Mouse (Mus musculus) gastrocnemius, adult 18-20 months (tissue): ENCODE results near the gene Spag4. TPM values are rescaled to one million over a fixed set of nuclear protein-coding genes. Genes with fewer than 3 reads are reported as not detected.

Experiments
- DNase-seq: peaks from one replicate; pipeline ENCODE4 v3.0.0; 2021; ENCODE audit warnings: low spot score
- long read RNA-seq, 2 experiments: library from polyadenylated mRNA; stranded (forward); transcript quantifications; one replicate each; pipeline ENCODE4 v2.0.0; 2021
- total RNA-seq, 2 experiments: library from RNA; stranded (reverse); gene quantifications; 2 replicates each; pipeline ENCODE4 v1.2.3; 2021

Gene Spag4
- under 1 TPM; 0.36 to 0.91 TPM for total RNA-seq
- long read RNA-seq, experiment 1, partial matches to known transcripts = 0 of 1 reads
- long read RNA-seq, experiment 1, other reads (novel, unspliced or antisense) = 1 of 1 reads
- long read RNA-seq, experiment 2 = 0 reads

- peak; percentile 58 for DNase-seq
Measured at GRCm38 (mm10) chr2:156065099-156066041, at the start of gene Spag4. Spag4 (plus strand) TSS chr2:156065175.

GRCm38 (mm10) chr2:156018106-156018505 lies 46.9 kb upstream of the Spag4 start:
- DNase-seq = no peak

GRCm38 (mm10) chr2:156021219-156021618 lies 43.8 kb upstream of the Spag4 start:
- DNase-seq = no peak

- no peak for DNase-seq
Measured at GRCm38 (mm10) chr2:156021765-156022164, 43.2 kb upstream of the Spag4 start.

GRCm38 (mm10) chr2:156025482-156025881 lies 39.5 kb upstream of the Spag4 start:
- no peak for DNase-seq

GRCm38 (mm10) chr2:156039390-156039789 lies 25.6 kb upstream of the Spag4 start:
- DNase-seq = no peak

- DNase-seq = no peak
Measured at GRCm38 (mm10) chr2:156042903-156043302, 22.1 kb upstream of the Spag4 start.

GRCm38 (mm10) chr2:156047929-156048328 lies 17.0 kb upstream of the Spag4 start:
- DNase-seq = no peak

- no peak for DNase-seq
Measured at GRCm38 (mm10) chr2:156052816-156053215, 12.2 kb upstream of the Spag4 start, which contains the start of gene Fer1l4. Fer1l4 (minus strand) TSS chr2:156052947.

GRCm38 (mm10) chr2:156066126-156066525 lies 1.2 kb downstream of the Spag4 start:
- no peak for DNase-seq

- DNase-seq = no peak
Measured at GRCm38 (mm10) chr2:156067916-156068315, 2.9 kb downstream of the Spag4 start.

GRCm38 (mm10) chr2:156071236-156071635 lies 6.3 kb downstream of the Spag4 start:
- DNase-seq = no peak

GRCm38 (mm10) chr2:156073725-156074124 lies 8.8 kb downstream of the Spag4 start:
- DNase-seq = no peak

GRCm38 (mm10) chr2:156077461-156077860 lies 12.5 kb downstream of the Spag4 start:
- DNase-seq = no peak

- DNase-seq = peak; percentile 56
Measured at GRCm38 (mm10) chr2:156078421-156079182, 13.6 kb downstream of the Spag4 start.

GRCm38 (mm10) chr2:156079183-156079560 lies 14.2 kb downstream of the Spag4 start:
- DNase-seq = no peak

- peak; percentile 35 for DNase-seq
Measured at GRCm38 (mm10) chr2:156079674-156080073, 14.7 kb downstream of the Spag4 start.

- DNase-seq = no peak
Measured at GRCm38 (mm10) chr2:156080391-156080790, 15.4 kb downstream of the Spag4 start.

GRCm38 (mm10) chr2:156084541-156084940 lies 19.6 kb downstream of the Spag4 start:
- DNase-seq = no peak

- DNase-seq = no peak
Measured at GRCm38 (mm10) chr2:156087391-156088110, 22.6 kb downstream of the Spag4 start.

- no peak for DNase-seq
Measured at GRCm38 (mm10) chr2:156089799-156090198, 24.8 kb downstream of the Spag4 start.
